ENCODE assay signal across 31 mouse cellular contexts in the genomic region with DNA sequence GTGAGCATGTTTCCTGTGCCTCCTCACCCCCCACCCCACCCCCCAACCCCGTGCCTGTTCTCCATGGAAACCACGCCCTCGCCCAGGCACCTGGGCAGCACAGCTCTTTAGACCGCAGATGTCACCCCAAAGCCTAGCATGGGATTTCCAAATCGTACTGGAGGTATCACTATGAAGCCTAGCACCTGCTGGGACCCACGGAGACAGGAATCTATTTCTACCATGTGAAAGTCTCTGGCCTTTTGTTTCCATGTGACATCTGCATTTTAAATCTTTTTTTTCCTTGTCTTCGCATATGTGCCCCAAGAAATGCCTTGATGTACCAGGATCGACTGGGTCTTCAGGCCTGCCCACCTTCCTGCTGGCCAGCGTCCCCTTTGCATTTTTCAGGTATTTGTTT.
"Had no signal": no experiment of that assay in that cellular context is flagged by ENCODE, and none has a peak within 500 bp of the region (broad histone marks: within the 10 kb centered on the region; RNA-seq: fewer than 3 reads in every experiment).

No protein-coding gene starts in this region.

- H3K4me3 ChIP-seq: left cerebral cortex, adult 2 months; limb, embryonic 10.5 days; limb, embryonic 12.5 days; limb, embryonic 13.5 days; limb, embryonic 15.5 days; liver, embryonic 12.5 days; liver, embryonic 13.5 days; liver, embryonic 15.5 days; lung, embryonic 15.5 days; megakaryocyte, embryonic 14.5 days; midbrain, embryonic 12.5 days; midbrain, embryonic 13.5 days; midbrain, embryonic 15.5 days; myocyte; neural tube, embryonic 12.5 days had no signal

- H3K9me3 ChIP-seq: limb, embryonic 10.5 days; limb, embryonic 12.5 days; limb, embryonic 13.5 days; limb, embryonic 15.5 days; liver, embryonic 12.5 days; liver, embryonic 13.5 days; liver, embryonic 15.5 days; lung, embryonic 15.5 days; megakaryocyte, embryonic 14.5 days; midbrain, embryonic 12.5 days; midbrain, embryonic 13.5 days; midbrain, embryonic 15.5 days; neural tube, embryonic 12.5 days had no signal

- H3K36me3 ChIP-seq: limb, embryonic 10.5 days; limb, embryonic 12.5 days; limb, embryonic 13.5 days; limb, embryonic 15.5 days; liver, embryonic 12.5 days; liver, embryonic 13.5 days; liver, embryonic 15.5 days; lung, embryonic 15.5 days; midbrain, embryonic 12.5 days; midbrain, embryonic 13.5 days; midbrain, embryonic 15.5 days; neural tube, embryonic 12.5 days had no signal

- H3K27ac ChIP-seq: left cerebral cortex, adult 2 months; limb, embryonic 10.5 days; limb, embryonic 12.5 days; limb, embryonic 13.5 days; limb, embryonic 15.5 days; liver, embryonic 12.5 days; liver, embryonic 13.5 days; liver, embryonic 14.5 days; liver, embryonic 15.5 days; lung, embryonic 15.5 days; macrophage; midbrain, embryonic 12.5 days; midbrain, embryonic 13.5 days; midbrain, embryonic 15.5 days; neural tube, embryonic 12.5 days had no signal

- H3K4me2 ChIP-seq: limb, embryonic 12.5 days; limb, embryonic 13.5 days; limb, embryonic 15.5 days; liver, embryonic 11.5 days; liver, embryonic 12.5 days; liver, embryonic 13.5 days; liver, embryonic 15.5 days; lung, embryonic 14.5 days; lung, embryonic 15.5 days; midbrain, embryonic 11.5 days; midbrain, embryonic 12.5 days; midbrain, embryonic 13.5 days; midbrain, embryonic 15.5 days; neural tube, embryonic 12.5 days had no signal

- ATAC-seq: liver, embryonic 12.5 days; liver, postnatal 0 days; lung, postnatal 0 days; midbrain, embryonic 13.5 days; midbrain, embryonic 15.5 days; midbrain, embryonic 16.5 days had no signal

- H3K27me3 ChIP-seq: limb, embryonic 15.5 days; liver, embryonic 13.5 days; midbrain, embryonic 12.5 days; midbrain, embryonic 13.5 days; midbrain, embryonic 15.5 days; neural tube, embryonic 12.5 days had no signal

- DNase-seq: left cerebral cortex, postnatal 4 days; liver; liver, embryonic 13.5 days; liver, postnatal 0 days; lung, adult 18-20 months; lung, adult 2 months; lung, embryonic 14.5 days; lung, postnatal 10 days; lung, postnatal 14 days; lung, postnatal 36 days; lung, postnatal 4 days had no signal

- H3K4me1 ChIP-seq: limb, embryonic 15.5 days; liver, embryonic 15.5 days; lung, embryonic 15.5 days; midbrain, embryonic 12.5 days; midbrain, embryonic 13.5 days; midbrain, embryonic 15.5 days had no signal

- H3K9ac ChIP-seq: limb, embryonic 12.5 days; limb, embryonic 13.5 days; limb, embryonic 15.5 days; liver, embryonic 12.5 days; liver, embryonic 13.5 days; liver, embryonic 14.5 days; liver, embryonic 15.5 days; liver, postnatal 0 days; lung, embryonic 14.5 days; lung, embryonic 15.5 days; midbrain, embryonic 12.5 days; midbrain, embryonic 13.5 days; midbrain, embryonic 15.5 days; neural tube, embryonic 12.5 days had no signal
